In genomic region chr11:6026361-6026760, GRCm38 (mm10) we compare ENCODE assay signal across 8 mouse cellular contexts. TPM values are rescaled to one million over a fixed set of nuclear protein-coding genes. Genes with fewer than 3 reads are reported as not detected.
DNase-seq lines count a peak whose midpoint lies in the region; ATAC-seq and TF ChIP-seq lines count a peak whose summit lies in the region.

No protein-coding gene starts in this region.

- 0 out of 2 replicates have a peak, but pooled peaks have one; percentile 26 for ATAC-seq in hindbrain, embryonic 12.5 days (ENCODE audit: low FRiP score)
- ATAC-seq in hindbrain, embryonic 16.5 days: no peak
- no peak for ATAC-seq in stomach, postnatal 0 days (ENCODE audit: low FRiP score, low TSS enrichment)

- H3K4me1 ChIP-seq in hindbrain, embryonic 12.5 days: peaks cover 8% of the 10 kb centered on the region
- H3K4me1 ChIP-seq in hindbrain, embryonic 16.5 days (ENCODE audit: control insufficient read depth, insufficient read depth, low read depth, low read length): peaks cover 3% of the 10 kb centered on the region
- no peaks in the 10 kb centered on the region for H3K4me1 ChIP-seq in spleen, adult 2 months (ENCODE audit: control insufficient read depth, insufficient read depth, insufficient read length)
- H3K4me1 ChIP-seq in stomach, postnatal 0 days (replicated peaks; ENCODE audit: control insufficient read depth, insufficient read depth): no peaks in the 10 kb centered on the region

- H3K36me3 ChIP-seq in hindbrain, embryonic 12.5 days: no peaks in the 10 kb centered on the region
- H3K36me3 ChIP-seq in hindbrain, embryonic 16.5 days (ENCODE audit: control insufficient read depth, insufficient read depth, low read length): peaks cover 4% of the 10 kb centered on the region; the same call in 1 of the 2 replicates
- no peaks in the 10 kb centered on the region for H3K36me3 ChIP-seq in spleen, adult 2 months (ENCODE audit: control insufficient read depth, insufficient read depth, low read length)
- no peaks in the 10 kb centered on the region for H3K36me3 ChIP-seq in stomach, postnatal 0 days (ENCODE audit: control insufficient read depth, insufficient read depth, low read length)

- no peak for TF ChIP-seq EP300 in stomach, postnatal 0 days (optimal IDR thresholded peaks at IDR 0.05)

- 59% methylated on average over 1 of the region's 1 CpGs for WGBS in hindbrain, embryonic 12.5 days
- 79% methylated on average over 1 of the region's 1 CpGs for WGBS in hindbrain, embryonic 16.5 days
- 37% methylated on average over 1 of the region's 1 CpGs for WGBS in spleen, adult 2 months
- WGBS in stomach, postnatal 0 days: 67% methylated on average over 1 of the region's 1 CpGs

- TF ChIP-seq POLR2A in spleen, adult 2 months (IDR thresholded peaks at IDR 0.05; ENCODE audit: low read depth, low read length): no peak

- H3K4me2 ChIP-seq in hindbrain, embryonic 12.5 days (replicated peaks): no peak overlapping the region
- no peak overlapping the region for H3K4me2 ChIP-seq in hindbrain, embryonic 16.5 days (ENCODE audit: low read length)
- no peak overlapping the region for H3K4me2 ChIP-seq in stomach, postnatal 0 days (replicated peaks; ENCODE audit: low read depth)

- no peak overlapping the region for H3K4me3 ChIP-seq in hindbrain, embryonic 12.5 days
- H3K4me3 ChIP-seq in hindbrain, embryonic 16.5 days (ENCODE audit: low read length): no peak overlapping the region
- H3K4me3 ChIP-seq in spleen, adult 2 months (ENCODE audit: extremely low read depth, insufficient read depth, insufficient read length): no peak overlapping the region
- H3K4me3 ChIP-seq in stomach, postnatal 0 days (ENCODE audit: low read depth, low read length): no peak overlapping the region

- TF ChIP-seq CTCF in spleen, adult 2 months (IDR thresholded peaks at IDR 0.05; ENCODE audit: extremely low read depth, insufficient read depth, insufficient read length, insufficient replicate concordance): peak; percentile 81; the same call in 1 of the 2 replicates
- peak; percentile 73 for TF ChIP-seq CTCF in stomach, postnatal 0 days (IDR thresholded peaks at IDR 0.05; ENCODE audit: low read depth)

- no peak overlapping the region for H3K9ac ChIP-seq in hindbrain, embryonic 12.5 days
- no peak overlapping the region for H3K9ac ChIP-seq in hindbrain, embryonic 16.5 days (ENCODE audit: low read depth, low read length)
- no peak overlapping the region for H3K9ac ChIP-seq in stomach, postnatal 0 days (ENCODE audit: low read length)

- peak; percentile 26 to 54 for DNase-seq in spleen, adult 2 months (ENCODE audit: low read depth in 1 of 2, low spot score in 2 of 2)
- no peak for DNase-seq in spleen, postnatal 4 days (ENCODE audit: low spot score in 2 of 2)
- peak; percentile 84 for DNase-seq in cerebellum, adult 9-11 months
- DNase-seq in kidney, postnatal 4 days: peak; percentile 62 to 69
- peak; percentile 56 for DNase-seq in stomach, postnatal 0 days (ENCODE audit: low spot score)
- no peak for DNase-seq in left cerebral cortex, postnatal 36 days (ENCODE audit: low spot score in 2 of 2)

- no peaks in the 10 kb centered on the region for H3K9me3 ChIP-seq in hindbrain, embryonic 12.5 days (replicated peaks)
- no peaks in the 10 kb centered on the region for H3K9me3 ChIP-seq in hindbrain, embryonic 16.5 days (ENCODE audit: control insufficient read depth, low read length)
- H3K9me3 ChIP-seq in stomach, postnatal 0 days (ENCODE audit: control insufficient read depth, low read length): no peaks in the 10 kb centered on the region

- H3K27me3 ChIP-seq in hindbrain, embryonic 12.5 days: no peaks in the 10 kb centered on the region
- H3K27me3 ChIP-seq in hindbrain, embryonic 16.5 days (replicated peaks; ENCODE audit: control insufficient read depth, insufficient read depth, low read length): no peaks in the 10 kb centered on the region
- no peaks in the 10 kb centered on the region for H3K27me3 ChIP-seq in spleen, adult 2 months (ENCODE audit: control insufficient read depth, insufficient read depth, low read length)
- no peaks in the 10 kb centered on the region for H3K27me3 ChIP-seq in stomach, postnatal 0 days (ENCODE audit: control insufficient read depth, insufficient read depth, low read length)

- intact Hi-C loops in left cerebral cortex, postnatal 36 days (cut with DNase I): loop anchor here (5.0 kb wide), 1 partner anchor 34 kb away; no protein-coding TSS in a partner anchor

- H3K27ac ChIP-seq in hindbrain, embryonic 12.5 days: no peak overlapping the region
- H3K27ac ChIP-seq in hindbrain, embryonic 16.5 days (ENCODE audit: low read depth, low read length): no peak overlapping the region
- H3K27ac ChIP-seq in spleen, adult 2 months (ENCODE audit: insufficient read depth, low read length): no peak overlapping the region
- no peak overlapping the region for H3K27ac ChIP-seq in stomach, postnatal 0 days (replicated peaks)

RNA-seq across cellular contexts. Expression of gene Camk2b, which starts 39.8 kb away (rescaled TPM):
- polyA plus RNA-seq in hindbrain, embryonic 12.5 days (2016; fragmentation: Nextera tagmentation; extraction: Ambion mirVana): 16.5 and 17.3 TPM in 2 replicates
- polyA plus RNA-seq in hindbrain, embryonic 16.5 days (2015; fragmentation: Nextera tagmentation; extraction: Ambion mirVana): 138 and 140 TPM in 2 replicates
- 0.50 and 7.8 TPM in 2 replicates for polyA plus RNA-seq in spleen, adult 2 months (2012; rRNA removed)
- 4.0 and 4.2 TPM in 2 replicates for polyA plus RNA-seq in stomach, postnatal 0 days (2015; fragmentation: Nextera tagmentation; extraction: Ambion mirVana)
- 100 to 1,000 TPM; 644 to 664 TPM for total RNA-seq in left cerebral cortex, postnatal 36 days (2021)

Comparison
In these comparisons a context has a peak if more than half of its experiments do, and no peak if none do; other contexts are left out.
1. DNase-seq: peak in spleen, adult 2 months (2 of 2), cerebellum, adult 9-11 months (single experiment), kidney, postnatal 4 days (2 of 2) and stomach, postnatal 0 days (single experiment); none in spleen, postnatal 4 days (0 of 2) and left cerebral cortex, postnatal 36 days (0 of 2).